Mouse (Mus musculus) ES-E14 (cell line): Measurements from ENCODE around the gene Crym. TPM values are rescaled to one million over a fixed set of nuclear protein-coding genes. Genes with fewer than 3 reads are reported as not detected.

Source experiments
- DNase-seq: peaks from one replicate; pipeline ENCODE4 v3.0.0-alpha.2; 2013; ENCODE audit warnings: low read depth, low spot score
- H3K27ac ChIP-seq: 2 replicates; pipeline ENCODE4 v1.5.1; 2012; ENCODE audit warnings: low read depth, mild to moderate bottlenecking, low read length, moderate library complexity, mixed read lengths; ENCODE audit not compliant: poor library complexity, insufficient read depth, severe bottlenecking
- H3K36me3 ChIP-seq: 2 replicates; pipeline ENCODE4 v1.6.1; 2012; ENCODE audit warnings: mild to moderate bottlenecking, low read length, moderate library complexity, mixed read lengths; ENCODE audit not compliant: control insufficient read depth, poor library complexity, insufficient read depth, severe bottlenecking
- H3K4me1 ChIP-seq, 2 experiments: fragments of 150-350 bp in 1 of 2; sonication (generic) in 1 of 2; 2 replicates each; pipeline ENCODE4 v1.6.1; 2012; ENCODE audit warnings: low read length in 2 of 2, mild to moderate bottlenecking in 1 of 2, mixed read lengths in 1 of 2; ENCODE audit not compliant: control insufficient read depth in 2 of 2, insufficient read depth in 2 of 2, poor library complexity in 1 of 2
- H3K4me3 ChIP-seq, 2 experiments: fragments of 150-350 bp in 1 of 2; sonication (generic) in 1 of 2; 2 replicates each; pipeline ENCODE4 v1.5.1; 2012; ENCODE audit warnings: low read length in 2 of 2, low read depth in 1 of 2, mild to moderate bottlenecking in 1 of 2, mixed read lengths in 1 of 2; ENCODE audit not compliant: insufficient read depth in 1 of 2, poor library complexity in 1 of 2, severe bottlenecking in 1 of 2
- H3K9ac ChIP-seq: 2 replicates; pipeline ENCODE4 v1.6.1; 2012; ENCODE audit warnings: low read depth, mild to moderate bottlenecking, low read length, mixed read lengths; ENCODE audit not compliant: poor library complexity, insufficient read depth, severe bottlenecking
- H3K9me3 ChIP-seq: fragments of 150-350 bp; sonication (generic); 2 replicates; pipeline ENCODE4 v1.6.1; 2012; ENCODE audit warnings: low read depth, mild to moderate bottlenecking, low read length; ENCODE audit not compliant: control insufficient read depth, insufficient read depth
- CHD2 ChIP-seq: IDR thresholded peaks from 2 replicates; pipeline ENCODE4 v1.6.1; 2014; ENCODE audit warnings: mild to moderate bottlenecking, low read depth, low read length, inconsistent platforms
- HCFC1 ChIP-seq: IDR thresholded peaks from 2 replicates; pipeline ENCODE4 v1.6.1; 2012; ENCODE audit warnings: low read length, inconsistent platforms, borderline replicate concordance; ENCODE audit not compliant: insufficient read depth
- MAFK ChIP-seq: IDR thresholded peaks from 2 replicates; pipeline ENCODE4 v1.6.1; 2014; ENCODE audit warnings: mild to moderate bottlenecking, low read depth, low read length, inconsistent platforms; ENCODE audit not compliant: insufficient read depth
- ZC3H11A ChIP-seq: IDR thresholded peaks from 2 replicates; pipeline ENCODE4 v1.6.1; 2012; ENCODE audit warnings: low read depth, mild to moderate bottlenecking, inconsistent platforms, low read length, borderline replicate concordance
- ZNF384 ChIP-seq: IDR thresholded peaks from 2 replicates; pipeline ENCODE4 v1.6.1; 2012; ENCODE audit warnings: low read depth, low read length, inconsistent platforms
- in situ Hi-C, 2 experiments: fragments of 600-800 bp; cut with MboI; formaldehyde crosslinking; loops; one replicate each; pipeline ENCODE4 v1.15.1; 2025; ENCODE audit warnings: low sequenced_read_pairs in 2 of 2, inconsistent platforms in 1 of 2; ENCODE audit not compliant: unreplicated experiment in 2 of 2
- total RNA-seq: library from RNA; depleted of rRNA; stranded (reverse); fragments of 300-350 nt; gene quantifications from 2 replicates; pipeline ENCODE4 v1.2.3, GENCODE M21; 2012

The Crym gene
- total RNA-seq, 1 experiment: 3.7 TPM

DNA sequence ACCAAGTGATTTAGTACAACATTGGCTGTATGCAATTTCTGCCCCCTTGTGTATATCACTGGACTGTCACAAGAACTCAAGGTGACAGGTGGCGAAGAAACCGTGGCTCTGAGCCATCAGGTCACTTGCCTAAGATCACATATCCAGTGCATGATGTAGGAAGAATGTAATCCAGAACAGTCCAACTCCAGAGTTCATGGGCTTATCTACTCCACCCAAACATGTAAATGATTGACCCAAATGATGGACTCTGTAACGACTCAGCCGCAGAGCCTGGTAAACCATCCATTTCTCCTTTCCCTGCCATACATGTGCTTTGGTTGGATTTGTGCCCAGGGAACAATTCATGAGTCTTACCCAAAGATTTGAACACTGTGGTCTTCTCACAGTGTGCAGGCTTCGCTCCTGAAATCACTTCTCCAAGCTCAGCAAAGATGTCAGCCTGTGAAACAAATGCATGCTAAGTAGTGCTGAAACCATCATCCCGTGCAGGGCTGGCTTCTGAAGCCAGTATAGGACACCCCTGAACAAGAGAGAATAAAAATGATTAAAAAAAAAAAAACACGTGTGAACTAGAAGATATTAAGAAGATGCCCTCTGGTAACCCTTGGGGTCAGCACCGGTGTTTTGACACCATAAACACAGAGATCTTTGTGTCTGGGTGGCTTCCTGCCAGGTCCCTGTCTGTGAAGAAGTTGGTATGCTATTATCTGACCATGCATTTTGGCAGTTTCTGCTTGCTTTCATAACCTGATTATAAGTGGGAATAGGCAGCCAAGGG, 12.4 kb downstream of the Crym start:
- TF ChIP-seq HCFC1: no peak
- TF ChIP-seq MAFK: no peak
- TF ChIP-seq CHD2: no peak
- no peak for TF ChIP-seq ZNF384
- no peak for TF ChIP-seq ZC3H11A
- Histone ChIP-seq H3K9ac (no peak overlapping the region), H3K4me1 (no peaks in the 10 kb centered on the region), H3K4me3 (no peak overlapping the region), H3K36me3 (no peaks in the 10 kb centered on the region), H3K9me3 (no peaks in the 10 kb centered on the region), H3K27ac (no peak overlapping the region)
- in situ Hi-C loops: no loop called here
- no peak for DNase-seq

- no peak for DNase-seq
- in situ Hi-C loops: no loop called here
- H3K27ac ChIP-seq: no peak overlapping the region
- no peaks in the 10 kb centered on the region for H3K4me1 ChIP-seq
- TF ChIP-seq ZC3H11A (no peak), HCFC1 (no peak), CHD2 (no peak), ZNF384 (no peak), MAFK (no peak)
- no peaks in the 10 kb centered on the region for H3K36me3 ChIP-seq
- no peak overlapping the region for H3K4me3 ChIP-seq
- H3K9me3 ChIP-seq: no peaks in the 10 kb centered on the region
- no peak overlapping the region for H3K9ac ChIP-seq
These were observed 13.0 kb downstream of the Crym start for GRCm38 (mm10) chr7:120188946-120189345.

DNA sequence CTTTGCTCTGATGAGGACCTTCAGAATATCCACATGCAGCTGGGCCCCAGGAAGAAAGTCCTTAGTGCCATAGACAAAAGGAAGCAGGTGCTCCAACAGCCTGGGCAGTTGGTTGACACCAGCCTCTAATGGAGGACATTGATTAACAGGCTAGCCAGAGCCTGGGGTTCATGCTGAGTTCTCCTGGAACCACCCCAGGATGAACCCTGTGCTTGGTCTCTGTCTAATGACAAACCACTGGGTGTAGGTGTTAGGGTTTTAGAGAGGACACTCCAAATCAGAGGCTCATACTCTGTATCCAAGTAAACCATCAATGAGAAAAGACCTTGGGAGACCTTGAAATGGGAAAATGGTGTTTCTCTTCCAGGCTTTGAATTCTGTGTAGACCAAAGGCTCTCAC, 19.0 kb downstream of the Crym start:
- no peaks in the 10 kb centered on the region for H3K36me3 ChIP-seq
- no peak for DNase-seq
- TF ChIP-seq HCFC1 (no peak), ZNF384 (no peak), ZC3H11A (no peak), MAFK (no peak), CHD2 (no peak)
- in situ Hi-C loops: no loop called here
- H3K9ac ChIP-seq: no peak overlapping the region
- no peak overlapping the region for H3K4me3 ChIP-seq
- no peak overlapping the region for H3K27ac ChIP-seq
- no peaks in the 10 kb centered on the region for H3K9me3 ChIP-seq
- no peaks in the 10 kb centered on the region for H3K4me1 ChIP-seq

DNA sequence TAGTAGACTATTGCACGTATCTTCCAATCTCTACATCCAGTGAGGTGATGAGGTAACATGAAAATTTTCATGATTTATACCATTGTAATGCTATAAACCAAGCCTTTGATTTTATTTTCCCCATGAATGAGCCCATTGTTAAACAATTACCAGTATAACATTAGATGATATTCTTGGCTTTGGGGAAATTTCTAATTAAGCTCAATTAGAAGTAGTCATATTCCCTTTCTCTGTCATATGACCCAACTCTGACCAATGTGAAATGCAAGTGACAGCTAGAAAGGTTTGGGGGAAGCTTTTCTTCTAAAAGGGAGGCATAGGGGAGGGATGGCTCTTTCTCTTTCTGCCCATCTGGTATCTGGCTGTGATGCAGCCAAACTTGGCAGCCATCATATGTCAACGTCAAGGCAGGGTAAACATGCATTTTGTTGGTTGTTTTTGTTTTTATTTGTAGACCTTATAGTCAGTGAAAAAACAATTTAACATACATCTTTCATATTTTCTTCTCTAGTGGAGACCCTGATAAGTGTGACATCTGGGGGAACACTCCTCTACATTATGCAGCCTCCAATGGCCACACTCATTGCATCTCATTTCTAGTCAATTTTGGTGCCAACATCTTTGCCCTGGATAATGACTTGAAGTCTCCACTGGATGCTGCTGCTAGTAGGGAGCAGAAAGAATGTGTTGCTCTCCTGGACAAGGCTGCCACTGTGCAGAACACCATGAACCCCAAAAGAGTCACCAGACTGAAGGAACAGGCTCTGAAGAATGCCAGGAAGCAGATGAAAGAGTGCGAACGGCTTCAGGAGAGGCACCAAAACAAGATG, 20.3 kb downstream of the Crym start:
- Histone ChIP-seq H3K4me3 (no peak overlapping the region), H3K27ac (no peak overlapping the region), H3K36me3 (no peaks in the 10 kb centered on the region), H3K9ac (no peak overlapping the region), H3K4me1 (no peaks in the 10 kb centered on the region), H3K9me3 (no peaks in the 10 kb centered on the region)
- no peak for DNase-seq
- TF ChIP-seq HCFC1: no peak
- in situ Hi-C loops: no loop called here
